Mouse (Mus musculus): ENCODE measurements around the gene Dpep1. TPM values are rescaled to one million over a fixed set of nuclear protein-coding genes. Genes with fewer than 3 reads are reported as not detected.
"Not testable (repeated sequence)": the region's sequence is repeated elsewhere in the genome, so short reads cannot be mapped to it uniquely, and the experiment has no call there.

The Dpep1 gene
- polyA plus RNA-seq, 1 experiment from 2014 or later, result not detected

GRCm38 (mm10) chr8:123230326-123230725, 44.3 kb downstream of the Dpep1 start:
- H3K27ac ChIP-seq; H3K79me2 ChIP-seq (ENCODE audit: inconsistent target); H3K4me3 ChIP-seq (ENCODE audit: inconsistent target); H3K36me3 ChIP-seq (ENCODE audit: inconsistent target): not testable (repeated sequence)
- WGBS (ENCODE audit: missing documents), result 92% methylated on average over 7 of the region's 11 CpGs

DNA sequence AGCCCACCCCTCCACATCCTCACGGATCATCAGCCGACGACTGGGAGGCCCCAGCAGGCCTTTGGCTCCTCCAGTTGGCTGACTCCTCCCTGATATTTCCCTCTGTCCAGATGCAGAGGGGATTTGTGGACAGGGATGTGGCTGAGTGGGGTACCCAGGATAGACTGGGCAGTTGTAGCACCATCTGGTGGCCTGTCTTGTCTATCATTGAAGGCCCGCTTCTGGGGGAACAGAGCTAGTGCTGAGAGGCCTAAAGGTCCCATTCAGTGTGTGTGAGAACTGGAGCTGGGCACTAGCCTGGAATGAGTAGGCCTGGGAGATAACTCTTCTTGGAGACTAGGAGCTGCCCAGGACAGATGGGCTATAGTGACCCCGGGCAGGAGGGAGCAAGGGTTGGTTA, 45.7 kb downstream of the Dpep1 start:
- 95% methylated on average over 5 of the region's 5 CpGs for WGBS (ENCODE audit: missing documents)

DNA sequence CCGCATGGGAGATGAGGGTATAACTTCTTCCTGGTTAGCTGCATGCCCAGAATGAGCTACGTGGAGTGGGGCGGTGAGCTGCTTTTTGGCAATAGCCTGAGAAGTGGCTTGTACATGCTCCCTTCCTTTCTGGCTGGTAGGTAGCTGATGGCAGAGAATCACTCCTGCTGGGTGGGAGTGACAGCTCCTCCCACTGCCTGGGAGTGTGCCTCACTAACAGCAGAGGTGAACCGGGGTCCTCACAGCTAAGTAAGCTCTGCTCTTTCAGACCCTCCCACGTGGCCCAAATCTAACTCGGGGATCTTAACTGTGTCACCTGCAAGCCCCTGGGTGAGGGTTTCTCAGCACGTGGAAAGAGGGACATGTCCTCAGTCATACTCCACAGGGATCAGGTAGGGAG, 46.5 kb downstream of the Dpep1 start:
- no peaks in the 10 kb centered on the region for H3K36me3 ChIP-seq (ENCODE audit: inconsistent target)
- no peak overlapping the region for H3K4me3 ChIP-seq (ENCODE audit: inconsistent target)
- WGBS (ENCODE audit: missing documents), result 78% methylated on average over 7 of the region's 7 CpGs
- H3K27ac ChIP-seq, result no peak overlapping the region
- no peaks in the 10 kb centered on the region for H3K79me2 ChIP-seq (ENCODE audit: inconsistent target)

More for the DNA sequence above, 45.7 kb downstream of the Dpep1 start:
- no peak overlapping the region for H3K4me3 ChIP-seq (ENCODE audit: inconsistent target)
- no peaks in the 10 kb centered on the region for H3K36me3 ChIP-seq (ENCODE audit: inconsistent target)
- no peak overlapping the region for H3K27ac ChIP-seq
- H3K79me2 ChIP-seq (ENCODE audit: inconsistent target), result no peaks in the 10 kb centered on the region

GRCm38 (mm10) chr8:123233300-123233699, 47.3 kb downstream of the Dpep1 start:
- Histone ChIP-seq H3K79me2 (ENCODE audit: inconsistent target) (no peaks in the 10 kb centered on the region), H3K36me3 (ENCODE audit: inconsistent target) (no peaks in the 10 kb centered on the region), H3K4me3 (ENCODE audit: inconsistent target) (no peak overlapping the region), H3K27ac (no peak overlapping the region)
- 91% methylated on average over 11 of the region's 13 CpGs for WGBS (ENCODE audit: missing documents)

DNA sequence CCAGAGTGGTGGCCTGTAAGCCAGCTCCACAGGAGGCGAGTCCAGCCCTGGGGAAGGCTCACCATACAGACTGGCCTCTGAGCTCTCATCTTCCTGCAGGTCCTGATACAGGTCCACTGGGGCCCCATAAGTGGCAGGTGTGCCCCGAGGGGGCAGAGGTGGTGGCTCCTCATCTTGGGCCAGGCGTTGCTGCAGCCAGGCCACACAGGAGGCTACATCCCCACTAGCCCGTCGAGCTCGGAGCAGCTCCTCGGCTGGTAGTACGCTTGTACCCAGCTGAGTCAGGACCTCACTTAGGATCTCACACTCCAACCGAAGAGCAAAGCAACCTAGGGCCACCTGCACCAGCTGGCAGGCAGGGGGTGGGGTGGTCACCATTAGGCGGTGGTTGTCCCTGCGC, 47.7 kb downstream of the Dpep1 start:
- H3K36me3 ChIP-seq (ENCODE audit: inconsistent target), result no peaks in the 10 kb centered on the region
- H3K79me2 ChIP-seq (ENCODE audit: inconsistent target), result no peaks in the 10 kb centered on the region
- H3K4me3 ChIP-seq (ENCODE audit: inconsistent target), result no peak overlapping the region
- no peak overlapping the region for H3K27ac ChIP-seq
- WGBS (ENCODE audit: missing documents), result 95% methylated on average over 10 of the region's 11 CpGs

DNA sequence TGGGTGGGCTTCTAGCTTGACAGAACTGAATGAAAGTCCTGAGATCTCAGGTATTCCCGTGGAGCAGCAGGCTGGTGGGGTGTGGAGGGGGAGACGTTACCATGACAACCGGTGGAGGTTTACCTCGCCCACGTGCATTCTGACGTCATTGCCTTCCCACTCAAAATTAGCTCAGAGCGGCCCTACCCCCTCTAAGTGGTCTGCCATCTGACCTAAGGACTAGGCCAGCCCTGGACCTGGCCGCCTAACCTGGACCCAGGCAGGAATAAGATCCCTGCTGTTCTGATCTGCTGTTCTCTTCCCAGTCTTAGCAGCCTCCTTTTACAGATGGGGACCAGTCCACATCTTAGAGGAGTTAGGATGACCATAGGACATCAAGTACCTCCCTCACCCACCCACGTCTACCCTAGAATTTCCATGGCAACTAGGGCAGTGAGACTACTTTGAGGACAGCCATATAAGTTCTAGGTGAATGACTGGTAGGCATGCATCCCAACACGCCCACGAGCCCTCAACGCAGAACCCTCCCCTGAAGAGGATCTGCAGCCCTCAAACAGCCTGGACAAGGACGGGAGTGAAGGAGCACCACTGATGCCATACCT, 49.0 kb downstream of the Dpep1 start:
- 46% methylated on average over 11 of the region's 13 CpGs for WGBS (ENCODE audit: missing documents)
- Histone ChIP-seq H3K79me2 (ENCODE audit: inconsistent target) (no peaks in the 10 kb centered on the region), H3K4me3 (ENCODE audit: inconsistent target) (no peak overlapping the region), H3K27ac (no peak overlapping the region), H3K36me3 (ENCODE audit: inconsistent target) (no peaks in the 10 kb centered on the region)

GRCm38 (mm10) chr8:123235520-123236497, 49.8 kb downstream of the Dpep1 start, which contains the start of gene Spata2l:
Spata2l (minus strand) TSS chr8:123236233.
- Histone ChIP-seq H3K4me3 (ENCODE audit: inconsistent target) (peak within 1 kb of the TSS; percentile 88), H3K27ac (no peak within 1 kb of the TSS; the same call in 1 of the 2 replicates), H3K79me2 (ENCODE audit: inconsistent target) (no peaks in the 10 kb centered on the region), H3K36me3 (ENCODE audit: inconsistent target) (no peaks in the 10 kb centered on the region)
- WGBS (ENCODE audit: missing documents), result 4% methylated on average over 56 of the region's 57 CpGs

DNA sequence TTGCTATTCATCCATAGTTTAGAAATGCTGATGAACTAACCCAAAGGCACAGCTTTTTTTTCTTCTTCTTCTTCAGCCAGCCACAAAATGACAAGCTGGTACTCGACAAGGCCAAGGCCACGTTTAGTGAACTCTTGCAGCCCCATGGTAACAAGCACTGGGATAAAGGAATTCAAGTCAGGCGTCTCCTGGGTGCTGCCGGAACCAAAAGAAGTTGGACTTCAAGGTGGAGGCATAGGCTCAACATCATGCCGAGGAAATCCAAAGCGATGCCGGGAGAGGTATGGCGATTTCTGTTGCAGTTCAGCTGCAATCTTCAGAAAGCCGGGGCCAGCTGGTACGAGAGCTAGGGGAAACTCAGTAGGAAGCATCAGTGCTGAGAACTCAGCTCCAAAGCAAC, 53.4 kb downstream of the Dpep1 start:
- whole genome bisulfite sequencing (ENCODE audit: missing documents), result 94% methylated on average over 10 of the region's 10 CpGs
- no peaks in the 10 kb centered on the region for H3K79me2 ChIP-seq (ENCODE audit: inconsistent target)
- H3K36me3 ChIP-seq (ENCODE audit: inconsistent target), result peaks cover 26% of the 10 kb centered on the region; the same call in 1 of the 2 replicates
- H3K4me3 ChIP-seq (ENCODE audit: inconsistent target), result no peak overlapping the region
- H3K27ac ChIP-seq, result no peak overlapping the region

DNA sequence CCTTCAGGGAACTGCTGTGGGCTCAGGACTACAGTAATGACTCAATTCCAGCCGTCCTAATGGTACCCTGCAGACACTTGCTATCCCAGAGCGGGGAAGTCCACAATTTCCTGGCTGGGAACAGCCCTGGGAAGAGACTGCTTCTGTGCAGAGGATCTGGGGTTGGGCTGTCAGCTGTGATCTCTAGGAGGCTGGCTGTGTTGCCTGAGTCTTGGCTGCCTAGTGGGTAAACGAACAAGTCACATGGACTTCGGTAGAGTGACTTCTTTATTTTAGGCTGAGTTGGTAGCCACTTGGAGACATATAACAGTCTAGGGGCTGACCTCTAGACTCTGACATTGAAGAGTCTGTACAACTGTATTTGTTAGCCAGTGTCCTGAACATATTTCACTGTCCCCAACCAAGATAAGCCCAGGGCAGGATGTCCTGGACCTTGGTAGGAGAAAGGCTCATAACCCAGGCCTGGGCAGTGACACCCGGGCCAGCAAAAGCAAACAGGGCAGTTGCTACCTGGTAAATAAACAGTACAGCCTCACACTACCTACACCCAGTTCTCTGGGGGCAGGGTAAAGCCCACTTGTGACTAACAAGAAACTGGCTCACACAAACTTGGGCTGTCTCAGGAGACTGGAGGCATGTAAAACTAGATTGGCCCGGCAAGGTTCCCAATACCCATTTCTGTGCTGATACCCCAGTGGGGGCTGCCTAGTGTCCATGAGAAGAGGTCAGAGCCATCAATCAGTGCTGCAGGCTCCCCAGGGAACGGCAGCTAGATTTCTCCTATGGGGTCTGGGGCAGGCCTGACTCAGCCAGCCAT, 56.3 kb downstream of the Dpep1 start:
- H3K27ac ChIP-seq, result no peak overlapping the region
- H3K4me3 ChIP-seq (ENCODE audit: inconsistent target), result no peak overlapping the region
- no peaks in the 10 kb centered on the region for H3K79me2 ChIP-seq (ENCODE audit: inconsistent target)
- peaks cover 54% of the 10 kb centered on the region for H3K36me3 ChIP-seq (ENCODE audit: inconsistent target)
- 98% methylated on average over 7 of the region's 7 CpGs for WGBS (ENCODE audit: missing documents)

- H3K79me2 ChIP-seq (ENCODE audit: inconsistent target), result no peaks in the 10 kb centered on the region
- H3K4me3 ChIP-seq (ENCODE audit: inconsistent target), result no peak overlapping the region
- H3K27ac ChIP-seq, result no peak overlapping the region
- WGBS (ENCODE audit: missing documents), result 88% methylated on average over 11 of the region's 11 CpGs
- H3K36me3 ChIP-seq (ENCODE audit: inconsistent target), result peaks cover 62% of the 10 kb centered on the region
These were observed 57.0 kb downstream of the Dpep1 start for GRCm38 (mm10) chr8:123243053-123243452.

- 90% methylated on average over 4 of the region's 4 CpGs for WGBS (ENCODE audit: missing documents)
- Histone ChIP-seq H3K79me2 (ENCODE audit: inconsistent target) (no peaks in the 10 kb centered on the region), H3K4me3 (ENCODE audit: inconsistent target) (no peak overlapping the region), H3K27ac (no peak overlapping the region), H3K36me3 (ENCODE audit: inconsistent target) (peaks cover 63% of the 10 kb centered on the region)
These were observed 58.3 kb downstream of the Dpep1 start for GRCm38 (mm10) chr8:123244382-123244781.

- 97% methylated on average over 12 of the region's 12 CpGs for WGBS (ENCODE audit: missing documents)
- Histone ChIP-seq H3K27ac (no peak overlapping the region), H3K4me3 (ENCODE audit: inconsistent target) (no peak overlapping the region), H3K36me3 (ENCODE audit: inconsistent target) (peaks cover 67% of the 10 kb centered on the region), H3K79me2 (ENCODE audit: inconsistent target) (no peaks in the 10 kb centered on the region)
These were observed 59.5 kb downstream of the Dpep1 start for GRCm38 (mm10) chr8:123245543-123245942.

DNA sequence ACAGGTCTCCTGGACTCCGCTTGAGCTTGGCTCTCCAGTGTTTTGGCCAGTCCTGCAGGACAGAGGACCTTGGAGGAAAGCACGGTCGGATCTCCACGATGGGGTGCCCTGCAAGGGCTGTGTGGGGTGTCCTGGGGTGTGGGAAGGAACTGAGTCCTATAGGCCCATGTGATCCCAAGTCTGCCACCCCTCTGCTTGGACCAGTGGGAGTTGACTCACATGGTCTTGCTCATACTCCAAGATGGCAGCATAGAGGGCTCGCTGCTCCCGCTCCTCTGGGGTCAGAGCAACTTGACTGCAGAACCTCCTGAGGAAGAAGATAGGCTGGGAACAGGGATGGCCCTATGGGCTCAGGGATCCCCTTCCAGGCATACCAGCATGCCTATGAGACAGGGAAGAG, 61.7 kb downstream of the Dpep1 start:
- H3K36me3 ChIP-seq (ENCODE audit: inconsistent target), result peaks cover 56% of the 10 kb centered on the region
- H3K27ac ChIP-seq, result no peak overlapping the region
- H3K79me2 ChIP-seq (ENCODE audit: inconsistent target), result peaks cover 8% of the 10 kb centered on the region; the same call in 1 of the 2 replicates
- 96% methylated on average over 6 of the region's 6 CpGs for WGBS (ENCODE audit: missing documents)
- no peak overlapping the region for H3K4me3 ChIP-seq (ENCODE audit: inconsistent target)

- H3K79me2 ChIP-seq (ENCODE audit: inconsistent target), result peaks cover 8% of the 10 kb centered on the region; the same call in 1 of the 2 replicates
- peaks cover 49% of the 10 kb centered on the region for H3K36me3 ChIP-seq (ENCODE audit: inconsistent target)
- H3K4me3 ChIP-seq (ENCODE audit: inconsistent target), result no peak overlapping the region
- peak overlapping the region; percentile 35 for H3K27ac ChIP-seq
- WGBS (ENCODE audit: missing documents), result 26% methylated on average over 8 of the region's 8 CpGs
These were observed 62.6 kb downstream of the Dpep1 start for GRCm38 (mm10) chr8:123248596-123248995.

Measured in macrophage (primary cell).